Mouse (Mus musculus) C2C12 (cell line): Measurements from ENCODE around the gene Lep.

ENCODE experiments used
- CEBPB ChIP-seq: IDR thresholded peaks from one replicate; pipeline ENCODE4 v1.6.1; 2011; ENCODE audit warnings: low read depth, mild to moderate bottlenecking, control low read depth, moderate library complexity
- CTCF ChIP-seq: IDR thresholded peaks from one replicate; pipeline ENCODE4 v1.5.1; 2011; ENCODE audit not compliant: control insufficient read depth, insufficient read depth, insufficient read length

- TF ChIP-seq CEBPB, result no peak
- TF ChIP-seq CTCF, result no peak
Observed at GRCm38 (mm10) chr6:29100423-29100822, 40.4 kb downstream of the Lep start.
